Mouse (Mus musculus) MEL (cell line): ENCODE data around the gene Zfp827.

Experiments
- CHD1 ChIP-seq: IDR thresholded peaks from 2 replicates; pipeline ENCODE4 v1.6.1; 2012; ENCODE audit warnings: low read depth, mild to moderate bottlenecking, inconsistent platforms, low read length, improper control_type of control experiment
- CTCF ChIP-seq, 3 experiments: IDR thresholded peaks in 2 of 3; conservative IDR thresholded peaks in 1 of 3; 2 replicates each; pipeline ENCODE4 v1.5.1; 2011 to 2012; ENCODE audit warnings: low read length in 3 of 3, low read depth in 2 of 3, mild to moderate bottlenecking in 2 of 3, improper control_type of control experiment in 1 of 3, inconsistent platforms in 1 of 3, mixed read lengths in 1 of 3, moderate library complexity in 1 of 3; ENCODE audit not compliant: control insufficient read depth in 1 of 3, insufficient read depth in 1 of 3, poor library complexity in 1 of 3, severe bottlenecking in 1 of 3
- E2F4 ChIP-seq: IDR thresholded peaks from 2 replicates; pipeline ENCODE4 v1.6.1; 2011; ENCODE audit warnings: low read depth, low read length, improper control_type of control experiment, borderline replicate concordance
- EP300 ChIP-seq, 2 experiments: IDR thresholded peaks; 2 replicates each; pipeline ENCODE4 v1.6.1; 2011; ENCODE audit warnings: improper control_type of control experiment in 2 of 2, low read length in 2 of 2, low read depth in 1 of 2, mild to moderate bottlenecking in 1 of 2
- GATA1 ChIP-seq: IDR thresholded peaks from 2 replicates; pipeline ENCODE4 v1.6.1; 2011; ENCODE audit warnings: low read depth, low read length, improper control_type of control experiment
- KAT2A ChIP-seq: conservative IDR thresholded peaks from 2 replicates; pipeline ENCODE4 v1.6.1; 2012; ENCODE audit warnings: low read depth, low read length, improper control_type of control experiment, inconsistent platforms
- MAZ ChIP-seq: IDR thresholded peaks from 2 replicates; pipeline ENCODE4 v1.6.1; 2012; ENCODE audit warnings: low read depth, mild to moderate bottlenecking, inconsistent platforms, low read length, improper control_type of control experiment
- POLR2AphosphoS5 ChIP-seq: IDR thresholded peaks from 2 replicates; pipeline ENCODE4 v1.6.1; 2012; ENCODE audit warnings: low read depth, borderline replicate concordance, mild to moderate bottlenecking, inconsistent platforms, low read length, moderate library complexity, mixed read lengths
- SMC3 ChIP-seq: IDR thresholded peaks from 2 replicates; pipeline ENCODE4 v1.6.1; 2011; ENCODE audit warnings: low read depth, low read length, improper control_type of control experiment
- USF1 ChIP-seq: IDR thresholded peaks from 2 replicates; pipeline ENCODE4 v1.6.1; 2014; ENCODE audit warnings: low read depth, mild to moderate bottlenecking, inconsistent platforms, low read length, improper control_type of control experiment, moderate library complexity
- USF2 ChIP-seq, 2 experiments: IDR thresholded peaks; 2 replicates each; pipeline ENCODE4 v1.6.1; 2011 to 2012; ENCODE audit warnings: improper control_type of control experiment in 2 of 2, low read length in 2 of 2, borderline replicate concordance in 1 of 2, inconsistent platforms in 1 of 2, low read depth in 1 of 2, mild to moderate bottlenecking in 1 of 2; ENCODE audit not compliant: insufficient read depth in 1 of 2

GRCm38 (mm10) chr8:79015061-79015460 lies 13.2 kb upstream of the Zfp827 start:
- TF ChIP-seq CHD1 (no peak), CTCF (IDR thresholded peaks at IDR 0.05 in 2 of 3, conservative IDR thresholded peaks at IDR 0.05 in 1 of 3; ENCODE audit: control insufficient read depth in 1 of 3, insufficient read depth in 1 of 3, low read depth in 2 of 3, low read length in 3 of 3, poor library complexity in 1 of 3, severe bottlenecking in 1 of 3) (no peak), USF1 (no peak), GATA1 (no peak), USF2 (IDR thresholded peaks at IDR 0.05; ENCODE audit: borderline replicate concordance in 1 of 2, insufficient read depth in 1 of 2, low read depth in 1 of 2, low read length in 2 of 2) (no peak), MAZ (no peak), EP300 (IDR thresholded peaks at IDR 0.05; ENCODE audit: low read depth in 1 of 2, low read length in 2 of 2) (no peak), SMC3 (no peak), POLR2AphosphoS5 (no peak), E2F4 (no peak), KAT2A (no peak)
